9 mouse cellular contexts compared by ENCODE assay signal in genomic region chr12:82104211-82104610, GRCm38 (mm10).
DNase-seq lines count a peak whose midpoint lies in the region; ATAC-seq and TF ChIP-seq lines count a peak whose summit lies in the region.
"Had no signal": no experiment of that assay in that cellular context is flagged by ENCODE, and none has a peak within 500 bp of the region (broad histone marks: within the 10 kb centered on the region; RNA-seq: fewer than 3 reads in every experiment).

No protein-coding gene starts in this region.

- no peak overlapping the region for H3K4me2 ChIP-seq in midbrain, embryonic 16.5 days (ENCODE audit: low read length)
- H3K4me2 ChIP-seq in midbrain, embryonic 15.5 days = no peak overlapping the region

- 74% methylated on average over 10 of the region's 10 CpGs for WGBS in midbrain, embryonic 16.5 days
- WGBS in midbrain, embryonic 15.5 days = 66% methylated on average over 10 of the region's 10 CpGs

- intact Hi-C loops in left cerebral cortex, adult 2 months (cut with DNase I) = loop anchor here (1.0 kb wide), 2 partner anchors 24 to 28 kb away; no protein-coding TSS in a partner anchor

- peak; percentile 39; the same call in 1 of the 2 replicates for ATAC-seq in midbrain, embryonic 16.5 days
- ATAC-seq in midbrain, embryonic 15.5 days (replicated peaks) = no peak

- no peak overlapping the region for H3K9ac ChIP-seq in midbrain, embryonic 16.5 days (ENCODE audit: low read depth, low read length)
- H3K9ac ChIP-seq in midbrain, embryonic 15.5 days = no peak overlapping the region

- H3K27me3 ChIP-seq in midbrain, embryonic 16.5 days (ENCODE audit: control insufficient read depth, insufficient read depth, low read depth, low read length) = no peaks in the 10 kb centered on the region
- no peaks in the 10 kb centered on the region for H3K27me3 ChIP-seq in midbrain, embryonic 15.5 days (replicated peaks)

- no peak for TF ChIP-seq CTCF in left cerebral cortex, adult 2 months (IDR thresholded peaks at IDR 0.05)

- H3K9me3 ChIP-seq in midbrain, embryonic 16.5 days (replicated peaks; ENCODE audit: control insufficient read depth, low read length, poor library complexity, severe bottlenecking) = no peaks in the 10 kb centered on the region
- no peaks in the 10 kb centered on the region for H3K9me3 ChIP-seq in midbrain, embryonic 15.5 days

- no peak overlapping the region for H3K27ac ChIP-seq in midbrain, embryonic 16.5 days (ENCODE audit: low read length)
- H3K27ac ChIP-seq in midbrain, embryonic 15.5 days = no peak overlapping the region
- peak overlapping the region; percentile 96 for H3K27ac ChIP-seq in left cerebral cortex, adult 2 months

- H3K4me3 ChIP-seq in midbrain, embryonic 16.5 days (ENCODE audit: low read depth, low read length) = no peak overlapping the region
- H3K4me3 ChIP-seq in midbrain, embryonic 15.5 days = no peak overlapping the region
- no peak overlapping the region for H3K4me3 ChIP-seq in left cerebral cortex, adult 2 months
- H3K4me3 ChIP-seq: erythroblast, embryonic 14.5 days had no signal

- no peaks in the 10 kb centered on the region for H3K36me3 ChIP-seq in midbrain, embryonic 16.5 days (ENCODE audit: control insufficient read depth, insufficient read depth, low read length)
- no peaks in the 10 kb centered on the region for H3K36me3 ChIP-seq in midbrain, embryonic 15.5 days (replicated peaks)

- peak; percentile 28 for DNase-seq in heart, adult 8-10 months (ENCODE audit: low spot score)
- DNase-seq in left cerebral cortex, adult 2 months (ENCODE audit: extremely low spot score in 1 of 2, low spot score in 2 of 2) = peak; percentile 73 to 78
- DNase-seq in telencephalon, adult 2 months (ENCODE audit: low read depth, low spot score) = peak; percentile 97
- DNase-seq in spleen, adult 12 weeks (ENCODE audit: low spot score) = no peak
- no peak for DNase-seq in spleen, postnatal 4 days (ENCODE audit: low spot score in 2 of 2)
- DNase-seq in retina, postnatal 1 day = no peak

- no peaks in the 10 kb centered on the region; the same call in 1 of the 2 replicates for H3K4me1 ChIP-seq in midbrain, embryonic 16.5 days (ENCODE audit: control insufficient read depth, insufficient read depth, low read length)
- H3K4me1 ChIP-seq in midbrain, embryonic 15.5 days = no peaks in the 10 kb centered on the region

Comparison
In these comparisons a context has a peak if more than half of its experiments do, and no peak if none do; other contexts are left out.
1. DNase-seq: peak in heart, adult 8-10 months (single experiment), left cerebral cortex, adult 2 months (2 of 2) and telencephalon, adult 2 months (single experiment); none in spleen, adult 12 weeks (single experiment), spleen, postnatal 4 days (0 of 2) and retina, postnatal 1 day (single experiment).